Mouse (Mus musculus) hindbrain, embryonic 16.5 days (tissue): ENCODE data around the gene Homer3. TPM values are rescaled to one million over a fixed set of nuclear protein-coding genes. Genes with fewer than 3 reads are reported as not detected.

Experiments used
- ATAC-seq: fragments of 200-750 bp; cut with Nextera tagmentation; 2 replicates; pipeline ENCODE4 v1.8.0; 2017; ENCODE audit warnings: moderate TSS enrichment, moderate library complexity
- H3K27ac ChIP-seq: fragments of 300-500 bp; sonication (generic); 2 replicates; pipeline ENCODE4 v1.5.1; 2014; ENCODE audit warnings: low read depth, mild to moderate bottlenecking, control low read depth, low read length, moderate library complexity
- H3K27me3 ChIP-seq: fragments of 300-500 bp; sonication (generic); replicated peaks from 2 replicates; pipeline ENCODE4 v1.6.1; 2014; ENCODE audit warnings: low read length; ENCODE audit not compliant: control insufficient read depth, insufficient read depth
- H3K36me3 ChIP-seq: fragments of 300-500 bp; sonication (generic); 2 replicates; pipeline ENCODE4 v1.6.1; 2014; ENCODE audit warnings: mild to moderate bottlenecking, low read length, moderate library complexity, mixed read lengths; ENCODE audit not compliant: control insufficient read depth, insufficient read depth
- H3K4me1 ChIP-seq: fragments of 300-500 bp; sonication (generic); 2 replicates; pipeline ENCODE4 v1.6.1; 2014; ENCODE audit warnings: low read depth, low read length; ENCODE audit not compliant: control insufficient read depth, insufficient read depth
- H3K4me2 ChIP-seq: fragments of 300-500 bp; sonication (generic); 2 replicates; pipeline ENCODE4 v1.6.1; 2014; ENCODE audit warnings: mild to moderate bottlenecking, low read length, control low read depth, moderate library complexity
- H3K4me3 ChIP-seq: fragments of 300-500 bp; sonication (generic); 2 replicates; pipeline ENCODE4 v1.5.1; 2014; ENCODE audit warnings: mild to moderate bottlenecking, low read length, control low read depth, moderate library complexity
- H3K9ac ChIP-seq: fragments of 300-500 bp; sonication (generic); 2 replicates; pipeline ENCODE4 v1.6.1; 2014; ENCODE audit warnings: low read depth, mild to moderate bottlenecking, control low read depth, low read length, moderate library complexity
- H3K9me3 ChIP-seq: fragments of 300-500 bp; sonication (generic); 2 replicates; pipeline ENCODE4 v1.6.1; 2014; ENCODE audit warnings: mild to moderate bottlenecking, low read length, moderate library complexity; ENCODE audit not compliant: control insufficient read depth
- WGBS: fragments of 180-500 bp; shearing (Covaris S2); extraction: QIAGEN DNeasy Blood & Tissue Kit; methylation state at CpG from one replicate; pipeline ENCODE4 v1.1.7; 2014; 5-methylcytosine and 5-hydroxymethylcytosine counted together
- polyA plus RNA-seq: library from polyadenylated mRNA; unstranded; fragments of >200 nt; fragmentation: Nextera tagmentation; extraction: Ambion mirVana; gene quantifications from 2 replicates; pipeline ENCODE4 v1.2.1, GENCODE M21; 2015

Homer3 gene
- polyA plus RNA-seq = 24.4 and 24.7 TPM in 2 replicates

DNA sequence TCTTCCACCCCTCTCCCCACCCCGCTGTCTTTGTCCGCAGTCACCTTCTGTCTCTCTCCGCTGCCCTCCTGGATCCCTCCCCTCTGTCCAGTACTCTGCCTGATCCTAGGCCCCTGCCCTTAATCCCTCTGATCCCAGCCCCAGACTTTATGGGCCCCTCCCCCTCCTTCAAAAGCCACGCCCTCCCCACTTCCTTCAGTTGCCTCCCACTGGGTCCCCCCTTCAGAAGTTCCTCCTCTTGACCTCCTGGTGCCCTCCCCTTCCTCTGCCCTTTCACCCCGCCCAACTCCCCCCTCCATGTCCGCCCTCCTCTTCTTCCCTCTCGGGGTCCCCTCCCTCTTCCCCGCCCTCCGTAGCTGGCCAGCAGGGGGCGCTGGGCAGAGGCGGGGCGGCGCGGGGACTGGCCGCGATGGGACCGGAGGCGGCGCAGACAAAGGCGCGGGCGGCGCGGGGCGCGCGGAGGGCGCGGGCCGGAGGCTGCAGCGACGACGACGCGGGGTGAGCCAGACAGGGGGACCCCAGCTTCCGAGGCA lies at the start of gene Homer3:
Gene Homer3 (plus strand): TSS at position 225 of the 533 bp plus-strand sequence.
- Histone ChIP-seq H3K27me3 (no peaks in the 10 kb centered on the region), H3K36me3 (0 out of 2 replicates have a peak, but pooled peaks cover 7% of the 10 kb centered on the region)
- peak; percentile 83 for ATAC-seq

DNA sequence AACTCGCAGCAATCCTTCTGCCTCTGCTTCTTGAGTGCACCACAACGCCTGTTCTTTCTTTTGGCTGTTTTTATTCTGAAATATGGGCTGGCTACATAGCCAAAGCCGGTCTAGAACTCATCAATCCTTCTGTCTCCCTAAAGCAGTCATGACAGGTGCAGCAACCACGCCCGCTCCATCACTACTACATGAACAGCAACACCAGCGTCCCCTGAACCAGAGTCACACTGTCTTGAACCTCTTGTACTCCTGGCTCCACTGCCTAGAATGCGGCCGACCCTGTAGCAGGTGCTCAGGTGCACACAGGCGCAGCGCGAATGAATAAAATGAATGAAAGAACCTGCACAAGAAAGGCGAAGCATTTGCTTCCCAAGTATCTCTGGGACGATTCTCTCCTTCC lies 49.0 kb upstream of the Homer3 start:
- Histone ChIP-seq H3K36me3 (peaks cover 36% of the 10 kb centered on the region), H3K27ac (peak overlapping the region; percentile 97), H3K9me3 (no peaks in the 10 kb centered on the region), H3K4me3 (peak overlapping the region; percentile 81), H3K9ac (peak overlapping the region; percentile 97), H3K27me3 (no peaks in the 10 kb centered on the region), H3K4me1 (peaks cover 24% of the 10 kb centered on the region), H3K4me2 (peak overlapping the region; percentile 87)
- WGBS = 6% methylated on average over 13 of the region's 13 CpGs
- peak; percentile 28 for ATAC-seq

More for the DNA sequence above, at the start of gene Homer3:
- Histone ChIP-seq H3K4me2 (peak within 1 kb of the TSS; percentile 71), H3K27ac (peak within 1 kb of the TSS; percentile 51; the same call in 1 of the 2 replicates), H3K9ac (peak within 1 kb of the TSS; percentile 82), H3K4me1 (peaks cover 12% of the 10 kb centered on the region), H3K9me3 (no peaks in the 10 kb centered on the region), H3K4me3 (peak within 1 kb of the TSS; percentile 72)
- WGBS = under 1% methylated on average over 30 of the region's 36 CpGs

GRCm38 (mm10) chr8:70234080-70234780 lies 48.4 kb upstream of the Homer3 start, which contains the start of the genes Sugp2 and Armc6:
Gene Sugp2, plus strand, starts transcription at chr8:70234226.
Gene Armc6, minus strand, starts transcription at chr8:70234466.
- WGBS = under 1% methylated on average over 65 of the region's 67 CpGs
- H3K4me3 ChIP-seq = peak within 1 kb of the TSS; percentile 81
- peaks cover 24% of the 10 kb centered on the region for H3K4me1 ChIP-seq
- no peaks in the 10 kb centered on the region for H3K9me3 ChIP-seq
- peak within 1 kb of the TSS; percentile 87 for H3K4me2 ChIP-seq
- peak within 1 kb of the TSS; percentile 97 for H3K9ac ChIP-seq
- peaks cover 33% of the 10 kb centered on the region for H3K36me3 ChIP-seq
- peak within 1 kb of the TSS; percentile 97 for H3K27ac ChIP-seq
- ATAC-seq = peak; percentile 96
- no peaks in the 10 kb centered on the region for H3K27me3 ChIP-seq

GRCm38 (mm10) chr8:70234781-70235128 lies 47.9 kb upstream of the Homer3 start:
- H3K4me2 ChIP-seq = peak overlapping the region; percentile 56
- peak overlapping the region; percentile 81 for H3K4me3 ChIP-seq
- peak overlapping the region; percentile 97 for H3K9ac ChIP-seq
- ATAC-seq = no peak
- peaks cover 29% of the 10 kb centered on the region for H3K36me3 ChIP-seq
- H3K9me3 ChIP-seq = no peaks in the 10 kb centered on the region
- peak overlapping the region; percentile 97 for H3K27ac ChIP-seq
- no peaks in the 10 kb centered on the region for H3K27me3 ChIP-seq
- WGBS = 0% methylated on average over 15 of the region's 15 CpGs
- peaks cover 24% of the 10 kb centered on the region for H3K4me1 ChIP-seq

- no peak for ATAC-seq
- H3K36me3 ChIP-seq = peaks cover 43% of the 10 kb centered on the region
- no peaks in the 10 kb centered on the region for H3K9me3 ChIP-seq
- no peak overlapping the region for H3K9ac ChIP-seq
- H3K4me2 ChIP-seq = no peak overlapping the region
- peaks cover 18% of the 10 kb centered on the region for H3K4me1 ChIP-seq
- H3K27ac ChIP-seq = no peak overlapping the region
- no peak overlapping the region for H3K4me3 ChIP-seq
- H3K27me3 ChIP-seq = no peaks in the 10 kb centered on the region
- 89% methylated on average over 2 of the region's 2 CpGs for WGBS
Observed at GRCm38 (mm10) chr8:70237842-70238241, 44.8 kb upstream of the Homer3 start.

DNA sequence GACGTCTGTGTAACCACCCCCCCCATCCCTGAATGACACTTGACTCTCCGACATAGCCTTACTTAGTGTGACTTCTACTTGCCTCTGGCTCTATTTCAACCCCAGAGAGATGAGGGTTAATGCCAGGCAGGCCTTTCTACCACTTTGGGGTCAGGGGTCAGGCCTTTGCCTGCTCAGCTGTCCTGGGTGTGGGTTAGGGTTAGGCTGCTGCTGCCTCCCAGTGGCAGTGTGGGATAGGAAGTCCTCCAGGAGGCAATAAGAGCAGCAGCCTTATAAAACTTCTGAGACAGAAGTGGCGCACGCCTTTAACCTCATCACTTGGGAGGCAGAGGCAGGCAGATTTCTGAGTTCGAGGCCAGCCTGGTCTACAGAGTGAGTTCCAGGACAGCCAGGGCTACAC lies 42.0 kb upstream of the Homer3 start:
- peaks cover 60% of the 10 kb centered on the region for H3K36me3 ChIP-seq

GRCm38 (mm10) chr8:70246622-70247021 lies 36.0 kb upstream of the Homer3 start:
- Histone ChIP-seq H3K9ac (no peak overlapping the region), H3K4me3 (no peak overlapping the region), H3K27ac (no peak overlapping the region), H3K36me3 (peaks cover 52% of the 10 kb centered on the region), H3K27me3 (no peaks in the 10 kb centered on the region), H3K4me1 (peaks cover 11% of the 10 kb centered on the region), H3K9me3 (no peaks in the 10 kb centered on the region), H3K4me2 (no peak overlapping the region)
- no peak for ATAC-seq
- WGBS = 88% methylated on average over 6 of the region's 6 CpGs

More for the DNA sequence above, 42.0 kb upstream of the Homer3 start:
- 94% methylated on average over 5 of the region's 5 CpGs for WGBS
- no peaks in the 10 kb centered on the region for H3K27me3 ChIP-seq
- H3K4me3 ChIP-seq = no peak overlapping the region
- no peak overlapping the region for H3K4me2 ChIP-seq
- H3K4me1 ChIP-seq = peaks cover 14% of the 10 kb centered on the region
- H3K9me3 ChIP-seq = no peaks in the 10 kb centered on the region
- no peak for ATAC-seq
- no peak overlapping the region for H3K27ac ChIP-seq
- H3K9ac ChIP-seq = no peak overlapping the region

DNA sequence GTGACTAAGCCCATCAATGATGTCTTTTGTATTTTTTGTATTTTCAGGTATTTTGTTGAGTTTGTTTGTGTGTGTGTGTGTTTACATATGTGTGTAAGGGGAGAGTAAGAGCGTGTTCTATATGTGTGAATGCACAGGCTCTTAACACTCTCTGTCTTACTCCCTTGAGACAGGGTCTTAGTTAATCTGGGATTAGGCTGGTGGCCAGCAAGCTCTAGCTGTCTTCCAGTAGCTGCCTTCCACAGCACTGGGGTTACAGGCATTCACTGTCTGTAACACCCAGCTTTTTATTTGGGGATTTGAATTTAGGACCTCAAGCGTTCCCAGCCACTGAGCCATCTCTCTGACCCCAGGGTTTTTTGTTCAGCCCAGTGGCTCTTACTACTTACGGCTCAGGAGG lies 34.8 kb upstream of the Homer3 start:
- WGBS = 73% methylated on average over 3 of the region's 3 CpGs
- Histone ChIP-seq H3K9ac (no peak overlapping the region), H3K27me3 (no peaks in the 10 kb centered on the region), H3K27ac (no peak overlapping the region), H3K4me2 (no peak overlapping the region), H3K4me1 (peaks cover 11% of the 10 kb centered on the region), H3K4me3 (no peak overlapping the region), H3K36me3 (peaks cover 56% of the 10 kb centered on the region), H3K9me3 (no peaks in the 10 kb centered on the region)
- ATAC-seq = no peak

GRCm38 (mm10) chr8:70254628-70255027 lies 28.0 kb upstream of the Homer3 start:
- Histone ChIP-seq H3K36me3 (peaks cover 52% of the 10 kb centered on the region), H3K27me3 (no peaks in the 10 kb centered on the region), H3K9ac (no peak overlapping the region), H3K27ac (no peak overlapping the region), H3K4me3 (no peak overlapping the region), H3K9me3 (no peaks in the 10 kb centered on the region), H3K4me2 (no peak overlapping the region), H3K4me1 (no peaks in the 10 kb centered on the region)
- ATAC-seq = no peak
- 87% methylated on average over 1 of the region's 1 CpGs for WGBS
